Mouse (Mus musculus): ENCODE results near the gene Lrit2.

Lrit2 gene

DNA sequence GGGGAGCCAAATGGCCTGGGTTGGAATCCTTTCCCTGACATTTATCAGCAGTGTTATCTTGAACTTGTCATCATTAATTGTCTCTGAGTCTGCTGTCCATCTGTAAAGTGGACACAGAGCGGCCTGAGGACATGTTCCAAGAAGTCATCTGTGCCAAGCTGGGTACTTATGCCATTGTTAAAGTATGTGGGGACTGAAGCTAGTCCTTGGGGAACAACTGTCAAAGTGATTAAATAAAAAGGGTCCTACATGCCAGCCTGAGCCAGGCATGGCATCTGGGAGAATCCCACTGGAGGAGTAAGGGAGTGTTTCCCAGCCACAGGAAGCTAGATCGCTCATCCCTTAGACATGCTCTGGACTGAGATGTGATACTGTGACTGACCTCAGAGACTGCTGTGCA, 42.7 kb downstream of the Lrit2 start:
- peak; percentile 9 for DNase-seq (ENCODE audit: extremely low read depth, insufficient read length, low spot score)

DNA sequence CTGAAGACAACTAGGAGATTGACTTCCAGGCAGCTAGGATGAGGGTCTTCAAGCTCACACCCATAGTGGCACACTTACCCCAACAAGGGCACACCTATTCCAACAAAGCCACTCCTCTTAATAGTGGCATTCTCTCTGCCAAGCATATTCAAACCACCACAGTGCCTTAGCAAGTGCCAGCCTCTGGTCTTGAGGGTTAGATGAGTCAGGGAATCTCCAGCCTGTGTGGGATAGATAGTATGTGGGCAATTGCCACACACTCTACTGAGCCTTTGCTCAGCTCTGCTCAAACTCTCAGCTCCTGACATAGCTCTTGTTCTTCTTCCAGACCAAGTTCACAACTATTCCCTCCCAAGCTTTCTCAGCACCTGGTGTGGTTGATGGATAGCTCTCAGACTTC, 43.6 kb downstream of the Lrit2 start:
- DNase-seq (ENCODE audit: extremely low read depth, insufficient read length, low spot score): peak; percentile 13

DNA sequence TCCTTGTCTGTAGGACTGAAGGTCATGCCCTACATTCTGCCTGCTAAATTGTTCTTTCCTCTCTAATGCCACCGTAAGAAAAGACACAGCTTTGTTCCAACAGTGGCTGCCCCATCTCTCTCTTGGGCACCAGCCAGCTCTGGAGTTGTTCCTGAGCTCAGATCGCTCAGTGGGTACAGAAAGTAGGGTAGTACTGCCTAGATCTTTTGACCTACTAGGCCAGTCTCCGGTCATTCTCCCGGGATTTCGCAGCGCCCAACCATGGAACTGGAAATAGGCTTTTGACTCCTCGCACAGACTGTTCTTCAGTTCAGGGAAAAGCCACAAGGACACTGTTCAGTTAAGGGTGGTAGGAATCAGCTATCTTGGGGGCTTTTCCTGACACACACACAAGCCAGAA, 45.2 kb downstream of the Lrit2 start:
- DNase-seq (ENCODE audit: extremely low read depth, insufficient read length, low spot score): no peak

DNA sequence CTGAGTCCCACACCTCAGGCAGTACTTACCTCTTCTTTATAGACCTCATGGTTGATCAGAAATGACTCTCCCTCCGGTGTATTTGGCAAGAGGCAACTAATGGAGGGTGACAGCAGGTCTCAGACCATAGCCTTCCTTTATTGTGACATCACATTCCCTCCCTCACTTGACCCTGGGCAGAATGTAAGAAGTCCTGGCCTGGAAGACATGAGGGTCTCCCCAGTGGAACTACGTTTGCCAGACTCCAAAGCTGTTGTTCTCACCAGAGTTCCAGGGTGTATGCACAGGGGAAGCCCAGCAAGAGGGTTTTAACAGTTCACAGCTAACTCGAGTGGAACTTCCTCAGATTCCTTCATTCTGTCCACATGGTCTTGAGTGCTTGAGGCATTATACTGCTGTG, 46.2 kb downstream of the Lrit2 start, which contains the start of gene 2610528A11Rik:
Gene 2610528A11Rik, minus strand, starts transcription at position 101 of the 400 bp plus-strand sequence.
- no peak for DNase-seq (ENCODE audit: extremely low read depth, insufficient read length, low spot score)

DNA sequence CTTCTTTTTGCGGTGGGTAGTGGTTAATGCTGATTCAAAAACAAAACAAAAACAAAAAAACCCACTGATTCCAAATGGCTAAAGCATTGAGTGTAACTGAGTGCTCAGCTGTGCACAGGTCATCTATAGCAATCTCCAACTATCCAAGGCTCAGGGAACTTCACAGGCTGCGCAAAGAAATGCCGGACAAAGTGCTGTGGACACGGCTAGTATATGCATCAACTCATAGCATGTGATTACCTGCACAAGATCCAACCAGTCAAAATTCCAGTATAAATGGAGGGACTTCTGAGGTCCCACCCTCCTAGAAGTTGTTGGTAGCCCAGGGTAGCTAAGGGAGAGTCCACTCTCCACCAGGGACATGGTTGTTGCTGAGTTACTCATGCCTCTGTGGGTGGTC, 51.5 kb downstream of the Lrit2 start:
- DNase-seq (ENCODE audit: extremely low read depth, insufficient read length, low spot score): no peak

Measured in 3134 (cell line).